Mouse (Mus musculus): ENCODE results near the gene Mtfp1.

DNA sequence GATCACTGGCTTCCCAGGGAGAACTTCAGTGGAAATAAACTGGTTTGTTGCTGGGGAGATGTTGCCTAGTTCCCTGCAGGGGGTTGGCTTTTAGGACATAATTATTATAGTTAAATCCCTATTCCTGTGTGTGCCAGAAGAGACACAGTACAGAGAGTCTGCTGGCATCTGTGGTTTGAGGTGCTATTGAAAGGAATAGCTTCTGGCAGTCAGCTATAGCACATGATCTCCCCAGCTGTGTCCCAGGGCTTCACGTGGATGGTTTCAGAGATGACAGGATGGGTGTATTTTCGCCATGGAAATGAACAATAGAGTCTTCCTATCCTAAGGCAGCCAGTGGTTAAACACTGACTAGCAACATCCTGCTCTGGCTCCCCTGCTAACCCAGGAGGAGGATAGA is 8.0 kb downstream of the Mtfp1 start:
- TF ChIP-seq TAL1 (IDR thresholded peaks at IDR 0.05; ENCODE audit: low read length), result no peak
- TF ChIP-seq GATA1 (IDR thresholded peaks at IDR 0.05; ENCODE audit: low read length), result no peak

All from erythroblast, embryonic 14.5 days (primary cell).